ENCODE assay signal across 8 mouse cellular contexts in the genomic region with DNA sequence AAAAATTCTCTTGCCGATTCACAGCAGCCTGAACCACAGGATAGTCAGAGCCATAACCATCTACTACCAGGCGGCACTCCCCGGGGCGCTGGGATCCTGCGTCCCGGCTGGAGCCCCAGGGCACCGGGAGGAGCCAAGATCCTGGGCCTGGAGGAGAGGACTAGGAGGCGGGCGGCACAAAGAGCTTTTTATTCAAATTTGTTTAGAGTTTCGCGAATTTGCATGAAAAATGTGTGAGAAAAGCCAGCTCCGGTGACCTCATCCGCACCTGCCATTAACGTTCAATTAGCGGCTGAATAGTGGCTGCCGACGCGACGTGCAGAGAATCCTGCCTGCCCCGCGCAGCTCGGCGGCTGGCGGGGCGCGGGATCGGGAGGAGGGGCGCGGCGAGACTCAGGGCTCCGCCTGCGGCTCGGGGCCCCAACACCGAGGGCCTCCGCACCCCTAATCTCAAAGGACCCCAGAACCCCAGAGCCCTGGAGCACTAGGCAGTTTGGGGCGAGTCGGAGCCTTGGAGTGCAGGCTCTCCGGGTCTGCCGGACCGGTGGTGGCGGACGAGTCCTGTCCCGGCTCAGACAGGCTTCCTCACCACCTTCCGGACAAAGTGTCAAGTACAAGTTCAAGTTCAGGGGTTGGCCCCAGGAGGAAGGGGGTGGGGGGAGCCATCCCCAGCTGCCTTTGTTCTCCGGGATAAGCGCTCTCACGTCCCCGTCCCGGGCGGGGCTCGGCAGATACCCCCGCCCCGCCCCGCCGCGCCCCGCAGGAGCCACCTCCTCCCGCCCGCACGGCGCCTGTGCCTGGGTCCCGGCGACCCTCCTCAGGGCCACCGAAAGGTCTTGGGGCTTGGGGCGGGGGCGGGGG.
DNase-seq lines count a peak whose midpoint lies in the region; ATAC-seq and TF ChIP-seq lines count a peak whose summit lies in the region.

No protein-coding gene starts in this region.

- H3K4me1 ChIP-seq in forebrain, postnatal 0 days (ENCODE audit: insufficient read depth) = peaks cover 12% of the 10 kb centered on the region
- H3K4me1 ChIP-seq in kidney, embryonic 16.5 days (ENCODE audit: insufficient read depth, low read length) = peaks cover 11% of the 10 kb centered on the region
- H3K4me1 ChIP-seq in midbrain, embryonic 13.5 days (replicated peaks) = peaks cover 77% of the 10 kb centered on the region

- peaks cover 26% of the 10 kb centered on the region for H3K36me3 ChIP-seq in forebrain, postnatal 0 days (ENCODE audit: insufficient read depth)
- H3K36me3 ChIP-seq in kidney, embryonic 16.5 days (ENCODE audit: insufficient read depth, low read length) = no peaks in the 10 kb centered on the region
- peaks cover under 1% of the 10 kb centered on the region; the same call in 1 of the 2 replicates for H3K36me3 ChIP-seq in midbrain, embryonic 13.5 days

- peak; percentile 64 for ATAC-seq in forebrain, postnatal 0 days
- no peak for ATAC-seq in kidney, embryonic 16.5 days (ENCODE audit: low FRiP score, low TSS enrichment)
- peak; percentile 72 for ATAC-seq in midbrain, embryonic 13.5 days

- TF ChIP-seq CTCF in forebrain, postnatal 0 days (IDR thresholded peaks at IDR 0.05; ENCODE audit: low read depth) = 0 out of 2 replicates have a peak, but pooled peaks have one; percentile 3

- H3K4me2 ChIP-seq in forebrain, postnatal 0 days (ENCODE audit: low read depth) = peak overlapping the region; percentile 98
- peak overlapping the region; percentile 43 for H3K4me2 ChIP-seq in kidney, embryonic 16.5 days (replicated peaks; ENCODE audit: low read depth, low read length)
- H3K4me2 ChIP-seq in midbrain, embryonic 13.5 days (replicated peaks) = peak overlapping the region; percentile 72

- H3K27ac ChIP-seq in forebrain, postnatal 0 days (ENCODE audit: low read depth, low read length) = peak overlapping the region; percentile 100
- H3K27ac ChIP-seq in kidney, embryonic 16.5 days (ENCODE audit: low read length) = no peak overlapping the region
- peak overlapping the region; percentile 95 for H3K27ac ChIP-seq in midbrain, embryonic 13.5 days

- H3K9me3 ChIP-seq in forebrain, postnatal 0 days (ENCODE audit: low read length) = no peaks in the 10 kb centered on the region
- H3K9me3 ChIP-seq in kidney, embryonic 16.5 days (ENCODE audit: low read length) = no peaks in the 10 kb centered on the region
- H3K9me3 ChIP-seq in midbrain, embryonic 13.5 days = no peaks in the 10 kb centered on the region

- no peaks in the 10 kb centered on the region for H3K27me3 ChIP-seq in forebrain, postnatal 0 days (ENCODE audit: insufficient read depth, low read length)
- peaks cover 98% of the 10 kb centered on the region for H3K27me3 ChIP-seq in kidney, embryonic 16.5 days (ENCODE audit: insufficient read depth, low read length)
- H3K27me3 ChIP-seq in midbrain, embryonic 13.5 days = peaks cover 70% of the 10 kb centered on the region

- intact Hi-C loops in left cerebral cortex, postnatal 14 days (cut with DNase I) = no loop called here

- H3K4me3 ChIP-seq in forebrain, postnatal 0 days (ENCODE audit: low read depth, low read length) = peak overlapping the region; percentile 62
- H3K4me3 ChIP-seq in kidney, embryonic 16.5 days (ENCODE audit: low read length) = peak overlapping the region; percentile 28
- H3K4me3 ChIP-seq in midbrain, embryonic 13.5 days (replicated peaks) = peak overlapping the region; percentile 48

- 2% methylated on average over 66 of the region's 66 CpGs for WGBS in forebrain, postnatal 0 days
- WGBS in kidney, embryonic 16.5 days = under 1% methylated on average over 56 of the region's 66 CpGs
- under 1% methylated on average over 63 of the region's 66 CpGs for WGBS in midbrain, embryonic 13.5 days

- DNase-seq in left cerebral cortex, postnatal 14 days (ENCODE audit: low spot score in 2 of 2) = peak; percentile 61 to 70
- no peak for DNase-seq in left cerebral cortex, adult 8-10 months (ENCODE audit: low spot score in 2 of 2)
- peak; percentile 72 for DNase-seq in cerebellum, adult 11-12 months
- peak; percentile 86 for DNase-seq in forebrain, postnatal 0 days
- DNase-seq in adipocyte (ENCODE audit: low spot score) = no peak
- no peak for DNase-seq in urinary bladder, adult 18-20 months (ENCODE audit: low spot score in 2 of 2)

- peak overlapping the region; percentile 99 for H3K9ac ChIP-seq in forebrain, postnatal 0 days
- 0 out of 2 replicates have a peak overlapping the region, but pooled peaks have one; percentile 3 for H3K9ac ChIP-seq in kidney, embryonic 16.5 days (replicated peaks; ENCODE audit: low read length)
- peak overlapping the region; percentile 63 for H3K9ac ChIP-seq in midbrain, embryonic 13.5 days (replicated peaks)

Comparison
In these comparisons a context has a peak if more than half of its experiments do, and no peak if none do; other contexts are left out.
1. DNase-seq: peak in left cerebral cortex, postnatal 14 days (2 of 2), cerebellum, adult 11-12 months (single experiment) and forebrain, postnatal 0 days (single experiment); none in left cerebral cortex, adult 8-10 months (0 of 2), adipocyte (single experiment) and urinary bladder, adult 18-20 months (0 of 2).
2. H3K4me2 ChIP-seq: peak in every context shown above with its lines; median percentile 98 in forebrain, postnatal 0 days; 72 in midbrain, embryonic 13.5 days; 43 in kidney, embryonic 16.5 days.
3. H3K9ac ChIP-seq: peak in every context shown above with its lines; median percentile 99 in forebrain, postnatal 0 days; 63 in midbrain, embryonic 13.5 days; 3 in kidney, embryonic 16.5 days.
4. Peak in every context shown above with its lines, with median percentiles within 50 percentile points of each other: H3K4me3 ChIP-seq.